ENCODE assay signal across 14 mouse cellular contexts in genomic region chr8:70911596-70911995, GRCm38 (mm10). TPM values are rescaled to one million over a fixed set of nuclear protein-coding genes. Genes with fewer than 3 reads are reported as not detected.
A peak's percentile ranks its signal among the peaks of the same experiment; 100 is the strongest.
DNase-seq lines count a peak whose midpoint lies in the region; ATAC-seq and TF ChIP-seq lines count a peak whose summit lies in the region.
"Had no signal": no experiment of that assay in that cellular context is flagged by ENCODE, and none has a peak within 500 bp of the region (broad histone marks: within the 10 kb centered on the region; RNA-seq: fewer than 3 reads in every experiment).

No protein-coding gene starts in this region.

- 69% methylated on average over 5 of the region's 5 CpGs for WGBS in midbrain, postnatal 0 days
- 77% methylated on average over 5 of the region's 5 CpGs for WGBS in midbrain, embryonic 10.5 days

- no peak for ATAC-seq in CD4-positive, CD25-positive, alpha-beta regulatory T cell, adult 4 months
- no peak for ATAC-seq in midbrain, postnatal 0 days (ENCODE audit: low FRiP score)
- peak; percentile 45; the same call in 1 of the 2 replicates for ATAC-seq in megakaryocyte-erythroid progenitor cell, adult 5-6 weeks (replicated peaks; ENCODE audit: low FRiP score, low TSS enrichment, poor library complexity, severe bottlenecking)
- ATAC-seq: forebrain, embryonic 15.5 days had no signal

- H3K9me3 ChIP-seq in midbrain, postnatal 0 days (ENCODE audit: low read length) = no peaks in the 10 kb centered on the region
- no peaks in the 10 kb centered on the region for H3K9me3 ChIP-seq in midbrain, embryonic 10.5 days (replicated peaks)
- H3K9me3 ChIP-seq: embryonic facial prominence, embryonic 15.5 days; forebrain, embryonic 15.5 days had no signal

- peak; percentile 28 for DNase-seq in CD4-positive, CD25-positive, alpha-beta regulatory T cell, adult 2 months (ENCODE audit: low read depth, low spot score)
- peak; percentile 22 for DNase-seq in kidney, postnatal 14 days
- DNase-seq in kidney, adult 18-20 months = no peak
- DNase-seq in midbrain, postnatal 0 days (ENCODE audit: low spot score) = no peak
- no peak for DNase-seq in midbrain, embryonic 10.5 days (ENCODE audit: low spot score)
- DNase-seq in ovary, postnatal 36 days (ENCODE audit: low spot score) = no peak
- DNase-seq: adrenal gland, postnatal 25 days; gastrocnemius, postnatal 36 days; heart, postnatal 14 days; retina, postnatal 1 day had no signal

- no peak overlapping the region for H3K4me2 ChIP-seq in midbrain, postnatal 0 days (ENCODE audit: low read depth, low read length, poor library complexity, severe bottlenecking)
- H3K4me2 ChIP-seq: embryonic facial prominence, embryonic 15.5 days; forebrain, embryonic 15.5 days had no signal

- H3K4me1 ChIP-seq in midbrain, postnatal 0 days (ENCODE audit: insufficient read depth, low read length) = peaks cover 3% of the 10 kb centered on the region; the same call in 1 of the 2 replicates
- peaks cover 6% of the 10 kb centered on the region for H3K4me1 ChIP-seq in midbrain, embryonic 10.5 days

- H3K4me3 ChIP-seq in midbrain, postnatal 0 days (ENCODE audit: low read depth, low read length) = no peak overlapping the region
- no peak overlapping the region for H3K4me3 ChIP-seq in midbrain, embryonic 10.5 days
- H3K4me3 ChIP-seq: embryonic facial prominence, embryonic 15.5 days; forebrain, embryonic 15.5 days had no signal

- no peak overlapping the region for H3K9ac ChIP-seq in midbrain, postnatal 0 days (replicated peaks; ENCODE audit: low read length, poor library complexity, severe bottlenecking)
- H3K9ac ChIP-seq: embryonic facial prominence, embryonic 15.5 days; forebrain, embryonic 15.5 days had no signal

- no peak overlapping the region for H3K27ac ChIP-seq in midbrain, postnatal 0 days (ENCODE audit: low read depth, low read length)
- H3K27ac ChIP-seq in midbrain, embryonic 10.5 days (replicated peaks) = no peak overlapping the region
- H3K27ac ChIP-seq: embryonic facial prominence, embryonic 15.5 days; forebrain, embryonic 15.5 days had no signal

- peaks cover 55% of the 10 kb centered on the region for H3K36me3 ChIP-seq in midbrain, postnatal 0 days (ENCODE audit: insufficient read depth, low read length)
- peaks cover 76% of the 10 kb centered on the region for H3K36me3 ChIP-seq in midbrain, embryonic 10.5 days

- H3K27me3 ChIP-seq in midbrain, postnatal 0 days (ENCODE audit: insufficient read depth, low read length) = no peaks in the 10 kb centered on the region
- no peaks in the 10 kb centered on the region for H3K27me3 ChIP-seq in midbrain, embryonic 10.5 days (ENCODE audit: low read depth, poor library complexity, severe bottlenecking)
- H3K27me3 ChIP-seq: embryonic facial prominence, embryonic 15.5 days; forebrain, embryonic 15.5 days had no signal

- peak; percentile 42; the same call in 1 of the 2 replicates for TF ChIP-seq CTCF in midbrain, postnatal 0 days (IDR thresholded peaks at IDR 0.05)

RNA-seq across cellular contexts. Expression of gene Map1s, which starts 5.9 kb away (rescaled TPM):
- polyA plus RNA-seq in CD4-positive, CD25-positive, alpha-beta regulatory T cell, adult 4 months (2017; shearing (Covaris generic)) = 10 to 100 TPM; 13.8 to 17.2 TPM
- 87.7 and 93.7 TPM in 2 replicates for total RNA-seq in midbrain, postnatal 0 days (2014; rRNA removed)
- polyA plus RNA-seq in midbrain, postnatal 0 days (2015; fragmentation: Nextera tagmentation; extraction: Ambion mirVana) = 59.1 and 59.8 TPM in 2 replicates
- polyA plus RNA-seq in midbrain, embryonic 10.5 days (2016; fragmentation: Nextera tagmentation; extraction: Ambion mirVana) = 69.4 and 74.0 TPM in 2 replicates
- total RNA-seq in megakaryocyte-erythroid progenitor cell, adult 5-6 weeks (2014; fragmentation: Nextera tagmentation) = 20.5 and 27.9 TPM in 2 replicates
- 9.8 and 11.9 TPM in 2 replicates for total RNA-seq in megakaryocyte-erythroid progenitor cell, adult 5-6 weeks (2017)

RNA-seq across cellular contexts. Expression of gene Rpl18a, which starts 14.4 kb away (rescaled TPM):
- over 10,000 TPM in 1 of 2 experiments, 1,000 to 10,000 TPM in 1; 9,999 to 11,110 TPM for polyA plus RNA-seq in CD4-positive, CD25-positive, alpha-beta regulatory T cell, adult 4 months (2017; shearing (Covaris generic))
- total RNA-seq in midbrain, postnatal 0 days (2014; rRNA removed) = 1,447 and 1,819 TPM in 2 replicates
- 2,274 and 2,285 TPM in 2 replicates for polyA plus RNA-seq in midbrain, postnatal 0 days (2015; fragmentation: Nextera tagmentation; extraction: Ambion mirVana)
- polyA plus RNA-seq in midbrain, embryonic 10.5 days (2016; fragmentation: Nextera tagmentation; extraction: Ambion mirVana) = 3,389 and 3,784 TPM in 2 replicates
- total RNA-seq in megakaryocyte-erythroid progenitor cell, adult 5-6 weeks (2014; fragmentation: Nextera tagmentation) = 6,537 and 6,664 TPM in 2 replicates
- total RNA-seq in megakaryocyte-erythroid progenitor cell, adult 5-6 weeks (2017) = 1,763 and 2,438 TPM in 2 replicates

RNA-seq across cellular contexts. Expression of gene Slc5a5, which starts 19.0 kb away (rescaled TPM):
- not detected for polyA plus RNA-seq in CD4-positive, CD25-positive, alpha-beta regulatory T cell, adult 4 months (2017; shearing (Covaris generic))
- total RNA-seq in midbrain, postnatal 0 days (2014; rRNA removed) = 1.2 and 2.1 TPM in 2 replicates
- 3.7 and 4.1 TPM in 2 replicates for polyA plus RNA-seq in midbrain, postnatal 0 days (2015; fragmentation: Nextera tagmentation; extraction: Ambion mirVana)
- polyA plus RNA-seq in midbrain, embryonic 10.5 days (2016; fragmentation: Nextera tagmentation; extraction: Ambion mirVana) = 0.42 and 0.63 TPM in 2 replicates
- total RNA-seq in megakaryocyte-erythroid progenitor cell, adult 5-6 weeks (2014; fragmentation: Nextera tagmentation) = 0.59 TPM in 1 of 2 replicates, not detected in the other
- total RNA-seq in megakaryocyte-erythroid progenitor cell, adult 5-6 weeks (2017) = not detected in 2 replicates

RNA-seq across cellular contexts. Expression of gene Ccdc124, which starts 37.9 kb away (rescaled TPM):
- 10 to 100 TPM; 61.0 to 62.7 TPM for polyA plus RNA-seq in CD4-positive, CD25-positive, alpha-beta regulatory T cell, adult 4 months (2017; shearing (Covaris generic))
- total RNA-seq in midbrain, postnatal 0 days (2014; rRNA removed) = 44.3 and 48.6 TPM in 2 replicates
- polyA plus RNA-seq in midbrain, postnatal 0 days (2015; fragmentation: Nextera tagmentation; extraction: Ambion mirVana) = 159 and 163 TPM in 2 replicates
- polyA plus RNA-seq in midbrain, embryonic 10.5 days (2016; fragmentation: Nextera tagmentation; extraction: Ambion mirVana) = 180 and 183 TPM in 2 replicates
- total RNA-seq in megakaryocyte-erythroid progenitor cell, adult 5-6 weeks (2014; fragmentation: Nextera tagmentation) = 28.5 and 47.9 TPM in 2 replicates
- total RNA-seq in megakaryocyte-erythroid progenitor cell, adult 5-6 weeks (2017) = 30.8 and 51.1 TPM in 2 replicates

RNA-seq across cellular contexts. Expression of gene Kcnn1, which starts 48.5 kb away (rescaled TPM):
- not detected for polyA plus RNA-seq in CD4-positive, CD25-positive, alpha-beta regulatory T cell, adult 4 months (2017; shearing (Covaris generic))
- total RNA-seq in midbrain, postnatal 0 days (2014; rRNA removed) = 32.5 and 32.8 TPM in 2 replicates
- 10.0 and 10.3 TPM in 2 replicates for polyA plus RNA-seq in midbrain, postnatal 0 days (2015; fragmentation: Nextera tagmentation; extraction: Ambion mirVana)
- 9.1 and 13.4 TPM in 2 replicates for polyA plus RNA-seq in midbrain, embryonic 10.5 days (2016; fragmentation: Nextera tagmentation; extraction: Ambion mirVana)
- 0.32 TPM in 1 of 2 replicates, not detected in the other for total RNA-seq in megakaryocyte-erythroid progenitor cell, adult 5-6 weeks (2014; fragmentation: Nextera tagmentation)
- total RNA-seq in megakaryocyte-erythroid progenitor cell, adult 5-6 weeks (2017) = 2.9 TPM in 1 of 2 replicates, not detected in the other

Comparison
In these comparisons a context has a peak if more than half of its experiments do, and no peak if none do; other contexts are left out.
1. DNase-seq: peak in CD4-positive, CD25-positive, alpha-beta regulatory T cell, adult 2 months (single experiment) and kidney, postnatal 14 days (single experiment); none in kidney, adult 18-20 months (single experiment), midbrain, postnatal 0 days (single experiment), midbrain, embryonic 10.5 days (single experiment) and ovary, postnatal 36 days (single experiment).